Mouse (Mus musculus): ENCODE data around the gene Zfp326.

- TF ChIP-seq CTCF (IDR thresholded peaks at IDR 0.05) (no peak), POLR2A (IDR thresholded peaks at IDR 0.05; ENCODE audit: insufficient read depth, low read depth, low read length) (no peak)
Measured at GRCm38 (mm10) chr5:105853271-105853670, 23.1 kb upstream of the Zfp326 start.

Data from heart, adult 2 months (tissue).